Mouse (Mus musculus) erythroid progenitor cell, adult 5-6 weeks (primary cell): Measurements from ENCODE around the gene Sh3kbp1. TPM values are rescaled to one million over a fixed set of nuclear protein-coding genes. Genes with fewer than 3 reads are reported as not detected.

Source experiments
- ATAC-seq: replicated peaks from 2 replicates; pipeline ENCODE4 v1.8.0; 2016; ENCODE audit warnings: moderate number of reproducible peaks, mild to moderate bottlenecking, moderate TSS enrichment, inconsistent platforms; ENCODE audit not compliant: poor library complexity, low FRiP score, severe bottlenecking
- total RNA-seq, 2 experiments: library from RNA; stranded (forward) in 1 of 2; stranded (reverse) in 1 of 2; fragments of 150-400 nt in 1 of 2; fragments of 186-747, 209-891 nt in 1 of 2; gene quantifications; 2 replicates each; pipeline versions ENCODE4 v1.2.3 to v1.2.4; 2015 to 2017; ENCODE audit warnings: low replicate concordance in 2 of 2

The Sh3kbp1 gene
- total RNA-seq, 2 experiments from 2014 or later = 35.2 to 36.5 TPM

- no peak for ATAC-seq
Observed at GRCm38 (mm10) chrX:159732845-159733244, 105.8 kb downstream of the Sh3kbp1 start.

- no peak for ATAC-seq
Observed at GRCm38 (mm10) chrX:159733948-159734347, 106.9 kb downstream of the Sh3kbp1 start.

- ATAC-seq = no peak
Observed at GRCm38 (mm10) chrX:159735513-159736099, 108.5 kb downstream of the Sh3kbp1 start.

GRCm38 (mm10) chrX:159737344-159737743 is 110.3 kb downstream of the Sh3kbp1 start:
- no peak for ATAC-seq

GRCm38 (mm10) chrX:159744035-159744434 is 117.0 kb downstream of the Sh3kbp1 start:
- no peak for ATAC-seq

GRCm38 (mm10) chrX:159744620-159745019 is 117.5 kb downstream of the Sh3kbp1 start:
- ATAC-seq = no peak

GRCm38 (mm10) chrX:159751834-159752233 is 124.8 kb downstream of the Sh3kbp1 start:
- ATAC-seq = no peak

- no peak for ATAC-seq
Observed at GRCm38 (mm10) chrX:159756261-159756660, 129.2 kb downstream of the Sh3kbp1 start.

- peak; percentile 54 for ATAC-seq
Observed at GRCm38 (mm10) chrX:159756901-159757821, 130.1 kb downstream of the Sh3kbp1 start.

GRCm38 (mm10) chrX:159757854-159758540 is 130.9 kb downstream of the Sh3kbp1 start:
- peak; percentile 39; the same call in 1 of the 2 replicates for ATAC-seq

- ATAC-seq = no peak
Observed at GRCm38 (mm10) chrX:159763801-159764200, 136.7 kb downstream of the Sh3kbp1 start.

- no peak for ATAC-seq
Observed at GRCm38 (mm10) chrX:159765850-159766249, 138.8 kb downstream of the Sh3kbp1 start.

GRCm38 (mm10) chrX:159769005-159769404 is 141.9 kb downstream of the Sh3kbp1 start:
- ATAC-seq = no peak

- no peak for ATAC-seq
Observed at GRCm38 (mm10) chrX:159769773-159770172, 142.7 kb downstream of the Sh3kbp1 start.

GRCm38 (mm10) chrX:159772137-159772536 is 145.1 kb downstream of the Sh3kbp1 start:
- no peak for ATAC-seq

GRCm38 (mm10) chrX:159775042-159775441 is 148.0 kb downstream of the Sh3kbp1 start:
- no peak for ATAC-seq

GRCm38 (mm10) chrX:159778787-159779186 is 151.7 kb downstream of the Sh3kbp1 start:
- no peak for ATAC-seq

GRCm38 (mm10) chrX:159790516-159790915 is 163.4 kb downstream of the Sh3kbp1 start:
- no peak for ATAC-seq

- no peak for ATAC-seq
Observed at GRCm38 (mm10) chrX:159795603-159796002, 168.5 kb downstream of the Sh3kbp1 start.

- ATAC-seq = no peak
Observed at GRCm38 (mm10) chrX:159804371-159804770, 177.3 kb downstream of the Sh3kbp1 start.
